Mouse (Mus musculus): ENCODE data around the gene Orai3.
"Not testable (repeated sequence)": the region's sequence is repeated elsewhere in the genome, so short reads cannot be mapped to it uniquely, and the experiment has no call there.

Gene Orai3

DNA sequence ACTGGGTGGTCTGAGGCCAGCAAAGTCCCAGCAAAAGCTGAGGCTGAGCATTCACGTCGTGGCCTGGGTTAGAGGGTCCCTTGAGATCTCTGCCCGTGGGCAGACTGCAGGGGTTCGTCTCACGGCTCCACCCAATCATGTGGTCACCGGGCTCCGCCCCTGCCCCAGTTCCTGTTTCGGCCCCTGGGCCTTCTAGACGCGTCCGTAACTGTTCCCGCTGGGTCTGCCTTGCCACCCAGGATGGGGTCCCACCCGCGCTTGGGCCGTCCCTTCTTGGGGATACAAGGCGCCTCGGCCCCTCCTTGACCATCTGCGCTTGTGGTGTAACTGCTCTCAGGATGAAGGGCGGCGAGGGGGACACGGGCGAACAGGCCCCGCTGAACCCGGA, at the start of gene Orai3:
Gene Orai3 (plus strand): TSS at position 165 of the 388 bp plus-strand sequence.
- DNase-seq (ENCODE audit: low read depth, low spot score): peak; percentile 68

- no peak for DNase-seq (ENCODE audit: low read depth, low spot score)
Observed at GRCm38 (mm10) chr7:127725490-127725889, 44.1 kb upstream of the Orai3 start.

DNA sequence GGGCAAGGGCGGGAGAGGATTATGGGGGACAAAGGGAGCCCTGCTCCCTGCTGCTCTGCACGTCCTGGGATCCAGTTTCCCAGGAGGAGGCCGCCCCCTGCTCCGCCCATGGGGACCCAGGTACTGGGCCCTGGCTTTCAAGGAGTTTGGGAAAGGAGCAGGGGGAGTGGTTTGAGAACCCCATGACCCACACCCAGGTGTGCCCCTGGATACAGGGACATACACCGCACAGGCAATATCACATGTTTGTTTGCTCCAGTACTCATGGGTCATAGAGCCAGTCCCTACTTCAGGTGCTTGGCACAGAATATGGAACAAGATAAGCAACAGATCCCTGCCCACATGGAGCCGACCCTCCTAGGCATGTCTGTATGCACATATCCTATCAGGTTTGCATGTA, 43.7 kb upstream of the Orai3 start:
- no peak for DNase-seq (ENCODE audit: low read depth, low spot score)

DNA sequence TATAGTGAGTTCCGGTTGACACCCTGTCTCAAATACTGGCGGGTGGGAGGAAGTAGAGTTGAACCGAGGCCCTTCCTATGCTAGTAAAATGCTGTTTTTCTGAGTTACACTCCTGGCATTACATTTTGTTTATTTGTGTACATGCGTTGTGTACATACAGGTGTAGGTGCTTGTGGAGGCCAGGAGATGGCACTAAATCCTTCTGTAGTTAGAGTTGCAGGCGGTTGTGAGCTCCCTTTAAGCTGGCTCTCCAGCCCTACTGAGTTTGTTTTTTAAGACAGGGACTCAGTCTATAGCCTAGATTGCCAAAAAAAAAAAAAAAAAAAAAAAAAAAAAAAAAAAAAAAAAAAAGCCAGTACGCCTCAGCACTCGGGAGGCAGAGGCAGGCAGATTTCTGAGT, 41.7 kb upstream of the Orai3 start:
- DNase-seq (ENCODE audit: low read depth, low spot score): no peak

DNA sequence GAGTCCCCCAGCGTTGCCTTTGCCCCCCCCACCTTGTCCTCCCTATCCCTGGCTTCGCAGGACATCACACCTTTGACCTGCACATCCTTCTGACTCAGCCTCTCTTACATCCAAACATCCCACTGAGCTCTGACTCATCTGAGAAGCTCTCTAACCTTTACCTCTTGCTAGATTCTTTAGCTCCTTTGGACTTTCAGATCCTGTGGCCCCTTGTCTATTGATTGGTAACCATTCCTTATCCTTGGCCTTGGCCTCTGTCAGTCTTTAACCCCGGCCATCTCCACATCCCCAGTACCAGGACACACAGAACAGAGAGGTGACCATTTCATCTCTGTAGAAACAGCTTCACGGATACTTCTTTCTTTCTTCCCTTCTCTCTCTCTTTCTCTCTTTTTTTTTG, 39.4 kb upstream of the Orai3 start:
- DNase-seq (ENCODE audit: low read depth, low spot score): no peak

GRCm38 (mm10) chr7:127732066-127732465, 37.5 kb upstream of the Orai3 start, which contains the start of gene Ctf2:
Gene Ctf2, minus strand, starts transcription at chr7:127732166.
- not testable (repeated sequence) for DNase-seq (ENCODE audit: low read depth, low spot score)

GRCm38 (mm10) chr7:127744366-127745045, 25.1 kb upstream of the Orai3 start, which contains the start of gene Fbxl19:
Gene Fbxl19, plus strand, starts transcription at chr7:127744543.
- peak; percentile 75 for DNase-seq (ENCODE audit: low read depth, low spot score)

GRCm38 (mm10) chr7:127745251-127745651, 24.4 kb upstream of the Orai3 start:
- DNase-seq (ENCODE audit: low read depth, low spot score): peak; percentile 93

GRCm38 (mm10) chr7:127745652-127746493, 23.7 kb upstream of the Orai3 start:
- peak; percentile 81 for DNase-seq (ENCODE audit: low read depth, low spot score)

GRCm38 (mm10) chr7:127746494-127747491, 22.8 kb upstream of the Orai3 start:
- DNase-seq (ENCODE audit: low read depth, low spot score): peak; percentile 30

GRCm38 (mm10) chr7:127747559-127748234, 21.9 kb upstream of the Orai3 start:
- no peak for DNase-seq (ENCODE audit: low read depth, low spot score)

DNA sequence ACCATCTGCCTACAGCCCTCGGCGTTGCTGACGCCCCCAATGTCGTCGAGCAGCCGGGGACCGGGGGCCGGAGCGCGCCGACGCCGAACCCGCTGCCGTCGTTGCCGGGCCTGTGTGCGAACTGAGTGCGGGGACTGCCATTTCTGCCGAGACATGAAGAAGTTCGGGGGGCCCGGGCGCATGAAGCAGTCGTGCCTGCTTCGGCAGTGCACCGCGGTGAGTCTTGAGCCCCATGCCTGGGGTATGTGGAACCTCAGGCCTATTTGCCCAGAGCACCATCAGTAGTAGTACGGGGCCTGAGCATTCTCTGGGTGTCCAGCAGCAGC, 21.4 kb upstream of the Orai3 start:
- no peak for DNase-seq (ENCODE audit: low read depth, low spot score)

- no peak for DNase-seq (ENCODE audit: low read depth, low spot score)
Observed at GRCm38 (mm10) chr7:127750131-127751127, 19.2 kb upstream of the Orai3 start.

GRCm38 (mm10) chr7:127751619-127752018, 18.0 kb upstream of the Orai3 start:
- no peak for DNase-seq (ENCODE audit: low read depth, low spot score)

DNA sequence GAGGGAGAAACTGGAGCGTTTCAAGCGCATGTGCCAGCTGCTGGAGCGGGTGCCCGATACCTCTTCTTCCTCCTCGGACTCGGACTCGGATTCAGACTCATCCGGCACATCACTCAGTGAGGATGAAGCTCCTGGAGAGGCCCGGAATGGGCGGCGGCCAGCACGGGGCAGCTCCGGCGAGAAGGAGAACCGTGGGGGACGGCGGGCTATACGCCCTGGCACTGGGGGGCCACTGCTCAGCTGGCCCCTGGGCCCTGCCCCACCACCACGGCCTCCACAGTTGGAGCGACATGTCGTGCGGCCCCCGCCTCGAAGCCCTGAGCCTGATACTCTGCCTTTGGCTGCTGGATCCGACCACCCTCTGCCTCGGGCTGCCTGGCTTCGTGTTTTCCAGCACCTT, 17.5 kb upstream of the Orai3 start:
- no peak for DNase-seq (ENCODE audit: low read depth, low spot score)

DNA sequence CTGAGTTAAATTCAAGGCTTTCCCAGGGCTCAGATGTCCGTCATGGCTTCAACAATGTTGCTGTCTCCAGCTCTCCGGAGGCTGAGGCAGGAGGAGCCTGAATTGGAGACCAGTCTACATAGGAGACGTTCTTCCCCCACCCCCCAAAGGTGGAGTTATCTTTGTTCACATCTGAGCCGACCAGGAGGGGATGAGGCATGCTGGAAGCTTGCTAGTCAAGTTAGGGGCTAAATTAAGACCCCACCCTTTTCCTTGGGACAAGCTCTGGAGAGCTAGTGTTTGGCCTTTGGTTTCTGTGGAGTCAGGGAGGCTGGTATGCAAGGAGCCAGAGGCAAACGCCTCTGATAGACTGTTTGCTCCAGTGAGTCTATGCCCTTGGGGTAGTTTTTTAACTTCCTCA, 16.5 kb upstream of the Orai3 start:
- no peak for DNase-seq (ENCODE audit: low read depth, low spot score)

- no peak for DNase-seq (ENCODE audit: low read depth, low spot score)
Observed at GRCm38 (mm10) chr7:127753741-127754140, 15.9 kb upstream of the Orai3 start.

DNA sequence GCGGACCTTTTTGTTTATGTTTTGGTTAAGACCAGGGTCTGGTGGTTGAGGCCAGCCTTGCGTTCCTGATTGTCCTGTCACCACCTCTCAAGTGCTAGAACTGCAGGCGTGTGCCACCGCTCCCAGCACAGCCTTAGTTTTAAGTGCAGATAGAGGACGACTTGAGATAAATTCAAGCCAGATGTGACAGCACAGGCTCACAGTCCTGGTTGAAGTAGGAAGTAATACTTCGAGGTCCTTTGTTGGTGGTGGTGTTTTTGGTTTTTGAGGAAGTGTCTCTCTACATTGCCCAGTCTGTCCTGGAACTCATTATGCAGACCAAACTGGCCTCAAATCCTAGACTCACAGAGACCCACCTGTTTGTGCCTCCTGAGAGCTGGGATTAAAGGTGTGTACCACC, 9.9 kb upstream of the Orai3 start:
- DNase-seq (ENCODE audit: low read depth, low spot score): no peak

DNA sequence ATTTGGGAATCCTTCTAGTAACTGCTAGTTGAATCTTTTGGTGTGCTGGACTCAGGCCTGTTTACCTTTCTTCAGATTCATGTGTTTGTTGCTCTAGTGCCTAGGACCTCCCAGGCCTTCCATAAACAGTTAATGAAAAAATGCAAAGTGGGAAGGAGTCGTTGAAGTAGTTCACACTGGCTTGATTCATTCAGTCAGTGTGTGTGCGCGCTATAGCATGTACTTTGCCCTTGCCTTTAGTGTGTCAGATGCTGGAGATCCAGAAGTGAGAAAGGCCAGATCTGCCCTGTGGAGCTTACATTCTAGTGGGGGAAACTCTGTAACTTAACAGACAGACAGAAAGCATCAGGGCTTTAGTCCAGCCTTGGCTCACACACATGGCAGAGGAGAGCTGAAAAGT, 9.1 kb upstream of the Orai3 start:
- no peak for DNase-seq (ENCODE audit: low read depth, low spot score)

- peak; percentile 79 for DNase-seq (ENCODE audit: low read depth, low spot score)
Observed at GRCm38 (mm10) chr7:127761026-127761425, 8.6 kb upstream of the Orai3 start.

Data from CD4-positive, CD25-positive, alpha-beta regulatory T cell, adult 2 months (primary cell).